Comparison of ENCODE assay signal across 17 mouse cellular contexts in genomic region chr15:60839539-60840295, GRCm38 (mm10). TPM values are rescaled to one million over a fixed set of nuclear protein-coding genes. Genes with fewer than 3 reads are reported as not detected.
DNase-seq lines count a peak whose midpoint lies in the region; ATAC-seq and TF ChIP-seq lines count a peak whose summit lies in the region.
"Had no signal": no experiment of that assay in that cellular context is flagged by ENCODE, and none has a peak within 500 bp of the region (broad histone marks: within the 10 kb centered on the region; RNA-seq: fewer than 3 reads in every experiment).

No protein-coding gene starts in this region.

- no peak overlapping the region for H3K4me3 ChIP-seq in kidney, adult 2 months (ENCODE audit: insufficient read depth, low read depth, low read length)
- no peak overlapping the region for H3K4me3 ChIP-seq in midbrain, embryonic 11.5 days (ENCODE audit: low read depth, low read length)
- H3K4me3 ChIP-seq in midbrain, embryonic 13.5 days (replicated peaks), result no peak overlapping the region
- no peak overlapping the region for H3K4me3 ChIP-seq in heart, embryonic 15.5 days
- H3K4me3 ChIP-seq in midbrain, embryonic 16.5 days (ENCODE audit: low read depth, low read length), result no peak overlapping the region
- H3K4me3 ChIP-seq: embryonic facial prominence, embryonic 12.5 days; heart, embryonic 13.5 days; limb, embryonic 15.5 days; neural tube, embryonic 15.5 days had no signal

- no peak overlapping the region for H3K4me2 ChIP-seq in midbrain, embryonic 11.5 days
- no peak overlapping the region for H3K4me2 ChIP-seq in midbrain, embryonic 13.5 days (replicated peaks)
- H3K4me2 ChIP-seq in heart, embryonic 15.5 days, result no peak overlapping the region
- no peak overlapping the region for H3K4me2 ChIP-seq in midbrain, embryonic 16.5 days (ENCODE audit: low read length)
- H3K4me2 ChIP-seq: embryonic facial prominence, embryonic 12.5 days; heart, embryonic 13.5 days; limb, embryonic 15.5 days; neural tube, embryonic 15.5 days had no signal

- 39% methylated on average over 3 of the region's 3 CpGs for WGBS in kidney, adult 2 months
- WGBS in midbrain, embryonic 11.5 days, result 11% methylated on average over 3 of the region's 3 CpGs
- 19% methylated on average over 3 of the region's 3 CpGs for WGBS in midbrain, embryonic 13.5 days
- WGBS in heart, embryonic 15.5 days, result 36% methylated on average over 3 of the region's 3 CpGs
- WGBS in midbrain, embryonic 16.5 days, result 22% methylated on average over 3 of the region's 3 CpGs

- DNase-seq in kidney, adult 2 months, result peak; percentile 31
- DNase-seq in kidney, adult 8-10 months, result no peak
- DNase-seq in midbrain, embryonic 11.5 days (ENCODE audit: low spot score, missing footprints), result peak; percentile 83
- DNase-seq in B cell, adult 2 months, result no peak
- DNase-seq: cerebellum, adult 11 months; cerebellum, postnatal 36 days; lung, postnatal 10 days; thymus, postnatal 25 days had no signal

- no peaks in the 10 kb centered on the region for H3K36me3 ChIP-seq in kidney, adult 2 months (ENCODE audit: control insufficient read depth, insufficient read depth, low read length)
- H3K36me3 ChIP-seq in midbrain, embryonic 11.5 days (ENCODE audit: control insufficient read depth, insufficient read depth, low read length), result no peaks in the 10 kb centered on the region
- no peaks in the 10 kb centered on the region for H3K36me3 ChIP-seq in midbrain, embryonic 13.5 days
- H3K36me3 ChIP-seq in heart, embryonic 15.5 days, result no peaks in the 10 kb centered on the region
- no peaks in the 10 kb centered on the region for H3K36me3 ChIP-seq in midbrain, embryonic 16.5 days (ENCODE audit: control insufficient read depth, insufficient read depth, low read length)
- H3K36me3 ChIP-seq: embryonic facial prominence, embryonic 12.5 days; heart, embryonic 13.5 days; limb, embryonic 15.5 days; neural tube, embryonic 15.5 days had no signal

- no peak for ATAC-seq in midbrain, embryonic 11.5 days (ENCODE audit: low FRiP score)
- no peak for ATAC-seq in midbrain, embryonic 13.5 days
- ATAC-seq in heart, embryonic 15.5 days (replicated peaks; ENCODE audit: insufficient number of reproducible peaks, insufficient read depth, low FRiP score, low read depth), result no peak
- ATAC-seq in midbrain, embryonic 16.5 days, result peak; percentile 25; the same call in 1 of the 2 replicates

- peaks cover 17% of the 10 kb centered on the region for H3K4me1 ChIP-seq in kidney, adult 2 months (ENCODE audit: control insufficient read depth, insufficient read depth, low read length)
- H3K4me1 ChIP-seq in midbrain, embryonic 11.5 days (ENCODE audit: control insufficient read depth, insufficient read depth, low read length), result 0 out of 2 replicates have a peak, but pooled peaks cover 4% of the 10 kb centered on the region
- peaks cover 8% of the 10 kb centered on the region for H3K4me1 ChIP-seq in midbrain, embryonic 13.5 days (replicated peaks)
- H3K4me1 ChIP-seq in heart, embryonic 15.5 days (replicated peaks), result no peaks in the 10 kb centered on the region; the same call in 1 of the 2 replicates
- no peaks in the 10 kb centered on the region for H3K4me1 ChIP-seq in midbrain, embryonic 16.5 days (ENCODE audit: control insufficient read depth, insufficient read depth, low read length)
- H3K4me1 ChIP-seq: neural tube, embryonic 15.5 days had no signal

- H3K27ac ChIP-seq in kidney, adult 2 months (ENCODE audit: insufficient read depth, low read depth, low read length), result peak overlapping the region; percentile 42; the same call in 1 of the 2 replicates
- no peak overlapping the region for H3K27ac ChIP-seq in midbrain, embryonic 11.5 days (ENCODE audit: low read depth, low read length)
- no peak overlapping the region for H3K27ac ChIP-seq in midbrain, embryonic 13.5 days
- peak overlapping the region; percentile 42; the same call in 1 of the 2 replicates for H3K27ac ChIP-seq in heart, embryonic 15.5 days
- no peak overlapping the region for H3K27ac ChIP-seq in midbrain, embryonic 16.5 days (ENCODE audit: low read length)
- H3K27ac ChIP-seq: embryonic facial prominence, embryonic 12.5 days; heart, embryonic 13.5 days; limb, embryonic 15.5 days; neural tube, embryonic 15.5 days; stomach, postnatal 0 days had no signal

- no peaks in the 10 kb centered on the region for H3K9me3 ChIP-seq in midbrain, embryonic 11.5 days (ENCODE audit: control insufficient read depth, low read length)
- no peaks in the 10 kb centered on the region for H3K9me3 ChIP-seq in midbrain, embryonic 13.5 days
- H3K9me3 ChIP-seq in heart, embryonic 15.5 days (replicated peaks), result no peaks in the 10 kb centered on the region
- no peaks in the 10 kb centered on the region for H3K9me3 ChIP-seq in midbrain, embryonic 16.5 days (replicated peaks; ENCODE audit: control insufficient read depth, low read length, poor library complexity, severe bottlenecking)
- H3K9me3 ChIP-seq: embryonic facial prominence, embryonic 12.5 days; heart, embryonic 13.5 days; limb, embryonic 15.5 days; neural tube, embryonic 15.5 days had no signal

- TF ChIP-seq CTCF in kidney, adult 2 months (conservative IDR thresholded peaks at IDR 0.05; ENCODE audit: insufficient read depth, insufficient read length, low read depth, low read length), result no peak

- no peaks in the 10 kb centered on the region for H3K27me3 ChIP-seq in kidney, adult 2 months (replicated peaks; ENCODE audit: control insufficient read depth, insufficient read depth, low read length)
- H3K27me3 ChIP-seq in midbrain, embryonic 11.5 days (ENCODE audit: control insufficient read depth, insufficient read depth, low read length), result no peaks in the 10 kb centered on the region
- H3K27me3 ChIP-seq in midbrain, embryonic 13.5 days, result no peaks in the 10 kb centered on the region
- no peaks in the 10 kb centered on the region for H3K27me3 ChIP-seq in heart, embryonic 15.5 days
- H3K27me3 ChIP-seq in midbrain, embryonic 16.5 days (ENCODE audit: control insufficient read depth, insufficient read depth, low read depth, low read length), result no peaks in the 10 kb centered on the region
- H3K27me3 ChIP-seq: CH12.LX; embryonic facial prominence, embryonic 12.5 days; heart, embryonic 13.5 days; limb, embryonic 15.5 days; neural tube, embryonic 15.5 days had no signal

- TF ChIP-seq POLR2A in kidney, adult 2 months (IDR thresholded peaks at IDR 0.05; ENCODE audit: low read depth, low read length), result no peak

- H3K9ac ChIP-seq in midbrain, embryonic 11.5 days (ENCODE audit: low read length), result no peak overlapping the region
- H3K9ac ChIP-seq in midbrain, embryonic 13.5 days (replicated peaks), result no peak overlapping the region
- no peak overlapping the region for H3K9ac ChIP-seq in heart, embryonic 15.5 days
- H3K9ac ChIP-seq in midbrain, embryonic 16.5 days (ENCODE audit: low read depth, low read length), result no peak overlapping the region
- H3K9ac ChIP-seq: embryonic facial prominence, embryonic 12.5 days; heart, embryonic 13.5 days; limb, embryonic 15.5 days; neural tube, embryonic 15.5 days had no signal

RNA-seq across cellular contexts. Expression of gene Fam84b, which starts 13.9 kb away (rescaled TPM):
- 18.1 and 21.1 TPM in 2 replicates for polyA plus RNA-seq in kidney, adult 2 months (2012; rRNA removed)
- polyA plus RNA-seq in midbrain, embryonic 11.5 days (2014; fragmentation: Nextera tagmentation; extraction: Ambion mirVana), result 8.4 and 8.7 TPM in 2 replicates
- 6.3 and 6.5 TPM in 2 replicates for polyA plus RNA-seq in midbrain, embryonic 13.5 days (2015; fragmentation: Nextera tagmentation; extraction: Ambion mirVana)
- 4.4 and 5.5 TPM in 2 replicates for polyA plus RNA-seq in heart, embryonic 15.5 days (2015; fragmentation: Nextera tagmentation; extraction: Ambion mirVana)
- polyA plus RNA-seq in midbrain, embryonic 16.5 days (2015; fragmentation: Nextera tagmentation; extraction: Ambion mirVana), result 9.7 and 10.8 TPM in 2 replicates

Comparison
In these comparisons a context has a peak if more than half of its experiments do, and no peak if none do; other contexts are left out.
1. DNase-seq: peak in kidney, adult 2 months (single experiment) and midbrain, embryonic 11.5 days (single experiment); none in kidney, adult 8-10 months (0 of 2) and B cell, adult 2 months (0 of 2).
2. H3K27ac ChIP-seq: peak in kidney, adult 2 months (single experiment) and heart, embryonic 15.5 days (single experiment); none in midbrain, embryonic 11.5 days (single experiment), midbrain, embryonic 13.5 days (single experiment) and midbrain, embryonic 16.5 days (single experiment).